Mouse (Mus musculus) neutrophil, adult 5-6 weeks (primary cell): ENCODE data around the gene Oas1a. TPM values are rescaled to one million over a fixed set of nuclear protein-coding genes. Genes with fewer than 3 reads are reported as not detected.

Experiments used
- ATAC-seq: fragments of 151-379, 151-347 bp; 2 replicates; pipeline ENCODE4 v1.8.0; 2017; ENCODE audit warnings: mild to moderate bottlenecking, moderate TSS enrichment; ENCODE audit not compliant: insufficient number of reproducible peaks, poor library complexity, low FRiP score, severe bottlenecking; ENCODE audit errors: extremely low read depth
- total RNA-seq: library from RNA; stranded (forward); fragments of 200-1000 nt; gene quantifications from 2 replicates; pipeline ENCODE4 v1.2.3, GENCODE M21; 2017

The Oas1a gene
- total RNA-seq, 1 experiment from 2014 or later, result 27.4 TPM

DNA sequence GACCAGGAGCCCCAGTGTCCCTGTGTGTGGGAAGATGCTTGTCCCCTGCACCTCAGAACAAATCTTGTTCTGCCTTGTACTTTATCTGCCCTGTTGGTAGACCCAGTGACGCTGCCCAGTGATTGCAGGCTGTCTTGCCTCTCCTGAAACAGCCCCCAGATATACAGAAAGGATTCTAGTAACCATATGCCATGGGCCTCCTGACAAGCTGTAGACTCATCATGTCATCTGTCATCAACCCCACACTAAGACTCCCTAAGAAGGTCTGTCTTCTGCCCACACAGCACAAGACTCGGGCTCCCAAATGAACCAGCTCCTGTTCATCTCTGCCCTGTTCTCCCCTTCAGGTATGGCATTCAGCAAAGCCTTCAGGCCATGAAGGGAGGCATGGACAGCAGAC is 48.1 kb downstream of the Oas1a start:
- no peak for ATAC-seq

DNA sequence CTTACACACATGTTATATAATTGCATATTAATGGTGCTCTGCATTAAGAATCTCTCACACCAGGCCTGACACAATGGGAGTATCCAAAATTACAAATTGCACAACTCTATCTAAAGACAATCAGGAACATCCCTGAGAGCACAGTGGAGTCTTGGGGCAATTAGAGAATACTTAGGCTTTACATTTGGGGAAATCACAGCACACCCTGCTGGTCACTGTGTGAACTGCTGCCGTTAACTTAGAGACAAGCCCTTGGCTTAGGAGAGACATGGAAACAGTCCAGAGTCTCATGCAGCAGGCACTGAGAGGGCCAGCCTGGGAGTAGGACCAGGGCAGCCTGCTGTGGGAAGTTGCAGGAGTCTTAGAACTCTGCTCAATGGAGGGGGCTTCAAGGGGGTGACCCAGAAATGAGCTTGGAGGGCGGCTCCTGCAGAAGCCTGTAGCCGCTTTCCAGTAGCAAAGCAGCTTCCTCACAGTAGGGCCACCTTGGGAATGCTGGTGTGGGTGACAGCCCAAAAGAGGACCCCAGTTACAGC is 57.7 kb downstream of the Oas1a start:
- peak; percentile 36; the same call in 1 of the 2 replicates for ATAC-seq

DNA sequence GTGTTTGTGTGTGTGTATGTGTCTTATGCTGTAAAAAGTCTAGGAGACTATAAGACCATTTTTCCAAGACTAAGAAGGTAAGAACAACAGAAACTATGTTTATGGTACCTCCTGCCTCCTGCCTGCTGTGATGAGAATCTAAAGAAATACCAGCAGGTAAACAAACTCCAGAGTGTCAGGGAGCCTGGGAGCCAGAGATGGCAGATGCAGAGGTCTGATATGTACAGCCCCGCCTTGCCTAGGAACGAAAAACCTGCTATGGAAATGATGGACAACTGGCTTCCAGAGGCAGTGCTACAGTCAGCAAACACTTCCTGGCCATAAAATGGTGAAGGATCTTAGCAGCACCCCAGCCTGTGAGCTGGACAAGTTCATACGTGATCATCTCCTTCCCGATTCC is 60.3 kb downstream of the Oas1a start, which contains the start of gene Oas1f:
TSS of gene Oas1f (plus strand) at position 301 of the 400 bp plus-strand sequence.
- ATAC-seq, result no peak

Other genes with a start within 250 kb of the Oas1a start
- 30.0 and 36.0 TPM in 2 replicates for gene Dtx1, start 195.6 kb downstream of the Oas1a start, total RNA-seq
- 48.7 and 57.1 TPM in 2 replicates for gene Oas2, start 157.7 kb downstream of the Oas1a start, total RNA-seq
- 72.6 and 77.3 TPM in 2 replicates for gene Oas3, start 129.9 kb downstream of the Oas1a start, total RNA-seq
- 0.47 TPM in 1 of 2 replicates, not detected in the other for gene Oas1e, start 112.0 kb downstream of the Oas1a start, total RNA-seq
- gene Oas1c, start 95.0 kb downstream of the Oas1a start, total RNA-seq, result 10.2 and 20.1 TPM in 2 replicates
- gene Oas1f, start 60.2 kb downstream of the Oas1a start, total RNA-seq, result not detected in 2 replicates
- not detected in 2 replicates for gene Oas1h, start 46.1 kb downstream of the Oas1a start, total RNA-seq
- 5.8 and 6.5 TPM in 2 replicates for gene Oas1g, start 19.9 kb downstream of the Oas1a start, total RNA-seq
- not detected in 2 replicates for gene Oas1d, start 7.0 kb upstream of the Oas1a start, total RNA-seq
- gene Rph3a, start 102.6 kb upstream of the Oas1a start, total RNA-seq, result not detected in 2 replicates